Comparison of ENCODE assay signal across 7 mouse cellular contexts in genomic region chr3:85482636-85483035, GRCm38 (mm10).
DNase-seq lines count a peak whose midpoint lies in the region; ATAC-seq lines count a peak whose summit lies in the region.

No protein-coding gene starts in this region.

- ATAC-seq in megakaryocyte, adult 5-6 weeks (ENCODE audit: poor library complexity, severe bottlenecking), result no peak

- intact Hi-C loops in left cerebral cortex, postnatal 25 days (cut with DNase I), result no loop called here

- peak; percentile 5 for DNase-seq in urinary bladder, postnatal 25 days (ENCODE audit: low spot score)
- no peak for DNase-seq in urinary bladder, postnatal 10 days (ENCODE audit: low spot score)
- peak; percentile 17 for DNase-seq in forelimb bud, embryonic 11.5 days (ENCODE audit: low read depth, low spot score)
- peak; percentile 69 to 72 for DNase-seq in kidney, postnatal 25 days
- DNase-seq in yolk sac, embryonic 10.5 days (ENCODE audit: low spot score), result peak; percentile 45
- DNase-seq in left cerebral cortex, postnatal 25 days (ENCODE audit: low spot score in 2 of 2), result no peak

Comparison
In these comparisons a context has a peak if more than half of its experiments do, and no peak if none do; other contexts are left out.
1. DNase-seq: peak in urinary bladder, postnatal 25 days (single experiment), forelimb bud, embryonic 11.5 days (single experiment), kidney, postnatal 25 days (2 of 2) and yolk sac, embryonic 10.5 days (single experiment); none in urinary bladder, postnatal 10 days (single experiment) and left cerebral cortex, postnatal 25 days (0 of 2).